Mouse (Mus musculus): ENCODE results near the gene Kif21b.

DNA sequence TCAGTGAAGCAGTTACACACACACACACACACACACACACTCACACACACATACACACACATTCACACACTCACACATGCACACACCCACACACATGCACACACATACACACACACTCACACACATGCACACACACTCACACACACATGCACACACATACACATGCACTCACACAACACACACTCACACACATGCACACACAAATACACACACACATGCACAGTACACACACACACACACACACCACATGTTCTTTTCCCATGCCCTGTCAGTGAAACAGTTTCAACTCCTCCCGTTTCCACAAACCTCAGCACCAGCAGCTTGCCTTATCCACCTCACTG, 11.0 kb upstream of the Kif21b start:
- TF ChIP-seq POLR2A (IDR thresholded peaks at IDR 0.05; ENCODE audit: insufficient read depth, low read depth, low read length) (no peak), CTCF (IDR thresholded peaks at IDR 0.05; ENCODE audit: insufficient read depth, low read depth, low read length) (no peak)

All from olfactory bulb, adult 2 months (tissue).